Mouse (Mus musculus) E14TG2a.4 (cell line): Measurements from ENCODE around the gene Ophn1.

Experiments used
- H3K27me3 ChIP-seq: 2 replicates; pipeline ENCODE4 v1.6.1; 2014; ENCODE audit warnings: low read length, control low read depth; ENCODE audit not compliant: insufficient read depth
- H3K36me3 ChIP-seq: 2 replicates; pipeline ENCODE4 v1.6.1; 2014; ENCODE audit warnings: low read length, control low read depth; ENCODE audit not compliant: insufficient read depth
- H3K4me1 ChIP-seq: replicated peaks from 2 replicates; pipeline ENCODE4 v1.6.1; 2014; ENCODE audit warnings: low read depth, low read length, control low read depth
- H3K4me3 ChIP-seq: replicated peaks from 2 replicates; pipeline ENCODE4 v1.5.1; 2014; ENCODE audit warnings: mild to moderate bottlenecking, low read length
- H3K9me3 ChIP-seq: 2 replicates; pipeline ENCODE4 v1.6.1; 2014; ENCODE audit warnings: low read length, control low read depth
- CTCF ChIP-seq: conservative IDR thresholded peaks from 2 replicates; pipeline ENCODE4 v1.5.1; 2014; ENCODE audit warnings: low read length
- NANOG ChIP-seq: IDR thresholded peaks from 2 replicates; pipeline ENCODE4 v1.6.1; 2014; ENCODE audit warnings: borderline replicate concordance, low read length, mixed read lengths
- POU5F1 ChIP-seq: IDR thresholded peaks from 2 replicates; pipeline ENCODE4 v1.6.1; 2014; ENCODE audit warnings: low read length, borderline replicate concordance

Ophn1 gene

DNA sequence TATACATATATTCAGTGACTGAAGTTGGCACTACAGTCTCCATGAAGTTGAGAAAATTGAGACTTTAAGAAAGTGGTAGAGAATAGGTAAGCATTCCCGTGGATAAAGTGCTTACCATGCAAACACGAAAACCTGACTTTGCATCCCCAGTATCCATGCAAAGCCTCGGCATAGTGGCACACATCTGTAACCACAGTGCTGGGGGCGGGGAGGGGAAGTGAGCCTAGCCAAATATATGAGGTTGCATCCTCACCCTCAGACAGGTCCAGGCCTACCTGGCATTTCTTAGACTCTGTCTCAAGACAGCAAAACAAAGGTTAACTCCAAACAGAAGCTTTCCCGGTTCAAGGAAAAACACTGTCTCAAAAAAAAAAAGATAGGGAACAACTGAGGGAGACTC, 21.7 kb downstream of the Ophn1 start:
- Histone ChIP-seq H3K9me3 (no peaks in the 10 kb centered on the region), H3K4me1 (no peaks in the 10 kb centered on the region), H3K36me3 (no peaks in the 10 kb centered on the region), H3K27me3 (no peaks in the 10 kb centered on the region), H3K4me3 (no peak overlapping the region)
- no peak for TF ChIP-seq CTCF
- TF ChIP-seq NANOG, result no peak
- TF ChIP-seq POU5F1, result no peak

DNA sequence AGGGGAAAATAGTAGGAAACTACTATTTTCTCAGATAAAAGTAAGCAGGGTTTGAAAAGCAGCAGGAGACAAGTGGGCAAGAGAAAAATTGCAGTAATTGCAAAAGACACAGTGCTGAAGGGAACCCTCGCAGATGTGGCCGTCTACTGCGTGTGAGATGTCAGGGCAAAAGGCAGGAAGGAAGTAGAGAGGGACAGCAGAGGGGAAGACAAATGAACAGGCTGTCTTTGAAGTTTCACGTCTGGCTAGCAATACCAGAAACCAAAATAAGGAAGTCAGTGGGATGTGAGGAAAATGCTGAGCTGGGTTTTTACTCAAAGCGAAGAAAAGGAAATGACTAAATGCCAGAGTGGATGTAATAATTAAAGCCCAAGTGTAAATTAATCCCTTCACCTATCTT, 30.7 kb downstream of the Ophn1 start:
- no peak overlapping the region for H3K4me3 ChIP-seq
- no peaks in the 10 kb centered on the region for H3K4me1 ChIP-seq
- no peaks in the 10 kb centered on the region for H3K36me3 ChIP-seq
- no peaks in the 10 kb centered on the region for H3K27me3 ChIP-seq
- TF ChIP-seq POU5F1, result no peak
- no peak for TF ChIP-seq CTCF
- TF ChIP-seq NANOG, result no peak
- H3K9me3 ChIP-seq, result no peaks in the 10 kb centered on the region

DNA sequence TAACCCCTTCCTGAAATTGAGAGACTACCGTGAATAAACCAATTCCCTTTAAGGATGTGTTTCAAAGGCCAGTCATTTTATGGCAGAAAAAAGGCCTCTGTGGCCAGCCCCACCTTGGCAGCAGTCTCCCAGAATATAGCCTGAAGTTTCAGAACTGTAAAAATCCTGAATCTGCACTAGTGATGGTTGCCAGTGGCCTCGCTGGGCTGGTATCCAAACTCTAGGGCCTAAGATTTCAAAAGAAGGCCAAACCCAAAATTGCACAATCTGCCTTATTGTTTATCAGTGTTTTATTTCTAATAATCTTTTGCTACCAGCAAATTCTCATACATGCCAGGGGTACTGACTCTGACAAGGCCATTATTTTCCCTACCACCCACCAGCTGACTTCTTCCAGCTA, 34.8 kb downstream of the Ophn1 start:
- H3K36me3 ChIP-seq, result no peaks in the 10 kb centered on the region
- no peaks in the 10 kb centered on the region for H3K27me3 ChIP-seq
- TF ChIP-seq CTCF, result no peak
- no peak for TF ChIP-seq NANOG
- TF ChIP-seq POU5F1, result no peak
- H3K9me3 ChIP-seq, result no peaks in the 10 kb centered on the region
- H3K4me3 ChIP-seq, result no peak overlapping the region
- no peaks in the 10 kb centered on the region for H3K4me1 ChIP-seq

DNA sequence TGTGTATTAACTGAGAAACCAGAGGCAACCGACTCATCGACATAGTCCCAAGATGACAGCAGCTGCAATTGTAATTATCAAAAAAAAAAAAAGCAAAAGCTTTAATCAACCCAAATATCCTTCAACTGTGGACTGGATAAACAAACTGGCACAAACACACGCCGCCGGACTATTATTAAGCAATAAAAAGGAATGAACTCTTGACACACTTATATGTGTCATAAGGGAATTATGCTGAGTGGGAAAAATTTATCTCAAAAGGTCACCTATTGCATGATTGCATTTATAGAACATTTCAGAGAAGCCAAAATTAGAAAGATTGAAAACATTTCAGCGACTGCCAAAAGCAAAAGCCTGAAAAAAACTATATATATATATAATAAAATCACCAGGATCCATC, 40.0 kb downstream of the Ophn1 start:
- Histone ChIP-seq H3K4me1 (no peaks in the 10 kb centered on the region), H3K9me3 (no peaks in the 10 kb centered on the region), H3K36me3 (no peaks in the 10 kb centered on the region), H3K27me3 (no peaks in the 10 kb centered on the region), H3K4me3 (no peak overlapping the region)
- TF ChIP-seq NANOG (no peak), POU5F1 (no peak), CTCF (no peak)

DNA sequence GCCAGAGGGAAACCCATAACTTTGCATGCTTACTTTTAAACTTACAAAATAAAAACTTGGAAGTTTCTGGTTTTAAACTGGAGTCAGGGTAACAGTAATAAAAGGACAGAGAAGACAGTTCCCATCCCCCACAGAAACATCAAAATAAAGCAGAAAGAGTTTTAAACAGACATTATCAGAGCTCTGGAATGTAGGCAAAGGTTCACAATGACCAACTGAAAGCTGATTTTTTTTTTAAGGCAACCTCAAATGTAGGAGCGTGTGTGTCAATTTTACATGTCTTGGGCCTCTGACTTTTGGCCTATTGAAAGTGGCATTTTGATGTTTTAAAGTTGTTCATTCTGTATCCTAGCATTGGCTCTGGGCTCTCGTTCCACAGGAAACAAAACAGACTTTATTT, 49.2 kb downstream of the Ophn1 start:
- Histone ChIP-seq H3K9me3 (no peaks in the 10 kb centered on the region), H3K27me3 (no peaks in the 10 kb centered on the region), H3K4me1 (no peaks in the 10 kb centered on the region), H3K4me3 (no peak overlapping the region), H3K36me3 (no peaks in the 10 kb centered on the region)
- no peak for TF ChIP-seq CTCF
- no peak for TF ChIP-seq POU5F1
- TF ChIP-seq NANOG, result no peak

DNA sequence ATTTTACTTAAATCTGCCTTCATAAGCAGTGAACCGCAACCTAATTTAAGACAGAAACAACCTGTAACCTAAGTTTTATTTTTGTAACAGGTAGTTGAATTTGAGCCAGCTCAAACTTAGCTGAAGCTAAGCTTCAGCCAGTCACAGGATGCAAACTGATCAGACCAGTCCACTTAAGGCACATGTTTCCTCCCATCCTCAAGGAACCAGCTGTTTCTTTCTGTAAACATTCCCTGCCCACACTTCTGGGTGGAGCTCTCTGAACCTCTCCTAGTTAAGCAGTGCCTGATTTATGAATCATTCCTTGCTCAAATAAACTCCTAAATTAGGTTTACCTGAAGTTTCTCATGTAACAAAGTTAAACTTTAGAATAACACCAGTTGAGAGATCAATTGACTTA, 54.8 kb downstream of the Ophn1 start:
- H3K36me3 ChIP-seq, result no peaks in the 10 kb centered on the region
- H3K4me3 ChIP-seq, result no peak overlapping the region
- TF ChIP-seq POU5F1 (no peak), NANOG (no peak), CTCF (no peak)

DNA sequence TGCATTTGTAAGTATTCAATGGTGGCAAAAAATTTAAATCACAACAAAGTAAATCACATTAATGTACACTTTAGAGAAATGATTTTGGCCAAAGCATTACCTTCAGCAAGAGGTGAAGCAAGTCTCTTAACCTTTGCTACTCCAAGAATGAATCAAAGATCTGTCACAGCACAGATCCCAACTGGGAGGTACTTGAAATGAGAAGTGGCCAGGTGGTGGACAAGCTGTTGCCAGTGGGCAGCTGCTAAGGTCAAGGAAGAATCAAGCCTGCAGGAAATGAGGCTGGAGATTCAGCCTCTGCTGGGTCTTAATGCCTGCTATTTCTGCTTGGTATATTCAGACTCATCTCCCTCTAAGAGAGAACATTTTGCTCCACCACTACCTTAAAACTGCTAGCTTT, 87.0 kb downstream of the Ophn1 start:
- Histone ChIP-seq H3K9me3 (no peaks in the 10 kb centered on the region), H3K4me1 (no peaks in the 10 kb centered on the region), H3K4me3 (no peak overlapping the region), H3K27me3 (no peaks in the 10 kb centered on the region), H3K36me3 (no peaks in the 10 kb centered on the region)
- TF ChIP-seq NANOG, result no peak
- no peak for TF ChIP-seq POU5F1
- TF ChIP-seq CTCF, result no peak

More for the DNA sequence above, 54.8 kb downstream of the Ophn1 start:
- no peaks in the 10 kb centered on the region for H3K4me1 ChIP-seq
- no peaks in the 10 kb centered on the region for H3K27me3 ChIP-seq
- H3K9me3 ChIP-seq, result no peaks in the 10 kb centered on the region

DNA sequence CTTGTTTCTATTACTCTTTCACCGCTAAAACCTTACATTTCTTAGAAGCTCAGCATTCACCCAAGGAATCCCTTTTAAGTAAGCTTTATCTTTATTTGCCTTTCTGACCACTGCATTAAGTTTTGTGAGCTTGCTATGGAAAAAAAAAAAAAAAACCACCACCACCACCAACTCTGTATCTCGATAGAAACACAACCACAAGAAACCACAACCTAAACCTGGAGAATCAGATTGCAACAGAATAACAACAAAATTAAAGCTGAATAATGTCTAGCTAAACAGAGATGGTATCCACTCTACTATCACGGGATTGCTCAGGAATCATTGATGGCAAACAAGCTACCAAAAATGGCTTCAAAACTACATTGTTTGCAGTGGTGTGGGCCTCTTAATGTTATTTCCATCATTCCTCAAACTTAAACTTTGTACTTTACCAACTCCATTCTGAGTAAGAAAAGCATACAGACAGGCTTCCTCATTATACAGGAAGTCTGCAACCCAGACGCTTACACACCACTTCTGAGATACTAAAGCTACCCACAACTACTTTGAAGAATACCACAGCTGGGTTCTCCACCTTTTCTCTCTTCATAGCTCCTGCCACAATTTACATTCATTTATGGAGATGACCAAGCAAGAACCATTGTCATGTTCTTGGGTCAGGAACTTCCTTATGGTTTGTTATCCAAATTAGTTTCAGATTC, 116.4 kb downstream of the Ophn1 start:
- Histone ChIP-seq H3K9me3 (no peaks in the 10 kb centered on the region), H3K4me3 (no peak overlapping the region), H3K36me3 (no peaks in the 10 kb centered on the region), H3K27me3 (no peaks in the 10 kb centered on the region), H3K4me1 (no peaks in the 10 kb centered on the region)
- no peak for TF ChIP-seq POU5F1
- TF ChIP-seq NANOG, result no peak
- no peak for TF ChIP-seq CTCF

DNA sequence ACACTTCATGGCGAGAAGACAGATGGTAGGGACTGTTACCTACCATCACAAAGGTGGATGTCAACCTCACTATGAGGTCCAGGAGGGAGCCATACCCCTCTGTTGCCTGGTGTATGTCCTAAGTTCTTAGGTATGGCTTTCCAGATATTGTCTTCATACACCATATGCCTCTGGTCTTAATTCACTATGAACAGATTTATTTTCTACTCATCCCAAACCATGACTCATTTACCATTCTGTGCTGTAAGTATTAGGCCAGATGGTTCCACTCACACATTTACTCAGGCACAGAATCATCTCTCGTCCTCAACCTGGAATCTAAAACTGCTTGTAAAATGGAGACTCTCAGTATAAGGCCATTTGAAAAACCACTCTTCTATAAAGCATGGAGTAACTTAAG, 135.7 kb downstream of the Ophn1 start:
- Histone ChIP-seq H3K9me3 (no peaks in the 10 kb centered on the region), H3K4me3 (no peak overlapping the region), H3K36me3 (no peaks in the 10 kb centered on the region), H3K4me1 (no peaks in the 10 kb centered on the region), H3K27me3 (no peaks in the 10 kb centered on the region)
- TF ChIP-seq NANOG (no peak), CTCF (no peak), POU5F1 (no peak)
